Mouse (Mus musculus) 3T3-L1 (cell line): ENCODE measurements at regions not wholly inside any gene's neighbourhood (a gene's known extent, or its start where the extent isn't known, plus 50 kb on each side); places are given as distances from the start of the nearest gene placed in this dataset.
A peak's percentile ranks its signal among the peaks of the same experiment; 100 is the strongest.
"Not testable (repeated sequence)": the region's sequence is repeated elsewhere in the genome, so short reads cannot be mapped to it uniquely, and the experiment has no call there.

Experiments
- DNase-seq: peaks from one replicate; pipeline ENCODE4 v3.0.0-alpha.2; 2015; ENCODE audit warnings: low read depth, low spot score

DNA sequence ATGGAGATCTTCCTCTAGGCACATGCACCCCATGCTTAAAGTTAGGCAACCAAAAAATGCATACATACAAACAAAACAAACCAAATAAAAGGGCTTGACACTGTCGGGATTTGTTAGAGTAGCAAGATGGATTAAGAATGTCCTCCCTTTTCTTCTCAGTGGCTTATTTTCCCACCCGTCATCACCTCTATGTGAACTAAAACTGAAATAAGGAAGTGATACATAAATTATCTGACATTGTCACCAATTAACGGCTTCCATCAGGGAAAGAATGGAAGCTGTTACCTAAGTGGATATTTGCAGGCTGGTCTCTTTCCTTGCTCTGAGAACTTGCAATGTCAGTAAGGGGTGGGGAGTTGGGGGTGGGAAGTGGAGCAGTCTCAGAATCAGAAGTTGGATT is 541.5 kb downstream of the Diaph3 start:
- DNase-seq: no peak

DNA sequence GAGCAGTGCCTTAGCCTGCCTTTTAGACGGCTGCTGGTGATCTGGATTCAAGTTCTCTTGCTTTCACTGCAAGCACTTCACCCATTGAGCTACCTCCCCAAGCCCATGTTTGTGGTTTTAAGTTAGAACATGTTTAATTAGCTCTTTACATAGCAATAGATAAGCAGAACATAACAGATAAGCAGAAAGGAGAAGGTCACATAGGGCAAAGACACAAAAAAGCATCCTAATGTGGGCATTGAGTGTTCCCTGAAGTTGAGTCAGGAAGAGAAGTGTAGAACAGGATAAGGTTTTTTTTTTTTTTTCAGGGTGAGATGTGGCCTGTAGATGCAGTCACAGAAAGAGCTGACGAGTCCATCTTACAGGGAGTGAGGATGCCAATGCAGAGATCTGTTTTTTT is 552.5 kb downstream of the Diaph3 start:
- no peak for DNase-seq

DNA sequence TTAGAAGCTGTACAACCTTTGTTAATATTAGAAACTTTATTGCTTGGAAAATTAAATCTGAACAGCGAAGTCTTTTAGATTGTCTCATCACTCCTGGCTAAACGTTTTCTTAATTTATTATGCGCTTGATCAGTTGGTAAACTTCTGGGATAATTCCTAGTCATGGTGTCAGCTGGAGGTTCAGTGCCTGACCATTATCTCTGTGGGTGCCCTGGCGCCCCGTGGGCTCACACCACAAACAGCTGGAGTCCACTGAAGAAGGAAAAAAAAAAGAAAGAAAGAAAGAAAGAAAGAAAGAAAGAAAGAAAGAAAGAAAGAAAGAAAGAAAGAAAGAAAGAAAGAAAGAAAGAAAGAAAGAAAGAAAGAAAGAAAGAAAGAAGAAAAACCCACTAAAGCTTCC is 555.1 kb downstream of the Diaph3 start:
- DNase-seq: not testable (repeated sequence)

DNA sequence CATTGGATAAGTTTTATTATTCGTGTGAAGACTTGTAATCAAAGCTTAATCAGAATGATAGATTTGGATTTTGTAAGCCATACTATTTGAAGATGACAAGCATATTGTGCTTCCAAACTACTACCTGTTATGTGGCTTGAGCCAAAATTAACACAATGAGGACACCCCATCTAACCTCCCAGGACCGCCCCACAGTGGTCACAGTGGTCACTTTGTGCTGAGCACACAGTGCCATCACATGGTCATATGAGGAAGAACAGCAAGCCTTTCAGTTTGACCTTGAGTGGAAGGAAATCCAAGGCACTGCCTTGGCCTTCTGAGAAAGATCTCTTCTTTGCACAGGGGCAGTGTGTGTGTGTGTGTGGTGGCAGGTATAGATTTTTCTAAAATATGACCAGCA is 578.3 kb downstream of the Diaph3 start:
- peak; percentile 6 for DNase-seq

DNA sequence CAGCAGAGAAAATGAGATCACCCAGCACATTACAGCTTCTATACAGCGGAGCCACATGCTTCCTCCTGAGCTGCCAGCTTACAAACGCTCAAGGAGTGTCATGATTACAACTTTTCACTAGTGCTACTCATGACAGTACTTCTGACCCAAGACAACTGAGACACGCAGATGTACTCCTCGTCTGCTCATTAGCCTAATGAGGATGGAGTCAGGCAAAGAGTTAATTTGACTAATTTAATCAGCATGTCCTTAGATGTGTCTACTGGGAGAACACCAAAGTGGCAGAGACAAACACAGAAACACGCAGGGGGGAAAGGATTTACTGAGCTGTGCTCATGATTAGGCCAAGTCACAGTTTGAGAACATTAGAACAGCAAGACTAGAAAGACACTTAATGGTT is 603.0 kb downstream of the Diaph3 start:
- no peak for DNase-seq

DNA sequence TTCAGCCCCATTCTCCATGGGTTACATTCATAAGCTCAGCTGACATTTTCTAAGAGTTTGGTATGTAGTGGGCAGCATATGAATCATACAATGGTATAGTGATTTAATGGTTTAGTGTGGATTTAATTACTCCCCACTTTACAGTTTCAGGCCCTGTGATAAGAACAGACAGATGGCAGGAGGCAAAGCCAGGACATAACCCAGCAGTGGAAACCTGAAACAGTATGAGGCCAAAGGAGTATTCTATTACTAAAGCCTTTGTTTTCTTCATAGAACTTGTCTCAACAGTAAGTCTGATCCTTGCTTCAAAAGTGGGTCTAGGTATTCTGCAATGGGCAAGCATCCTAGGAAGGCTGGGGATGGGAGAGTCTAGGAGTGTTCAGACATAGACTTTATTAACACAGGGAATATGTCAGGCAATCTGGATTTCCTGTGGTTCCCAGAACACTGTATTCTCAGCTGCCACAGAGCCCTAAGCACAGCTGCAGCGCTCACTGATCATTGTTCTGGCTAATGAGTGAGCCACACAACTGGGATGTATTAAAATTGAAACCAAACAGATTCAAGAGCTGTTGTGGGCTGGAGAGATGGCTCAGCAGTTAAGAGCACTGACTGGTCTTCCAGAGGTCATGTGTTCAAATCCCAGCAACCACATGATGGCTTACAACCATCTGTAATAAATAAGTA is 604.6 kb downstream of the Diaph3 start:
- no peak for DNase-seq

- no peak for DNase-seq
Observed at GRCm38 (mm10) chr14:86510408-86510807, 630.6 kb downstream of the Diaph3 start.

GRCm38 (mm10) chr14:86509686-86510085 is 631.3 kb downstream of the Diaph3 start:
- DNase-seq: no peak

DNA sequence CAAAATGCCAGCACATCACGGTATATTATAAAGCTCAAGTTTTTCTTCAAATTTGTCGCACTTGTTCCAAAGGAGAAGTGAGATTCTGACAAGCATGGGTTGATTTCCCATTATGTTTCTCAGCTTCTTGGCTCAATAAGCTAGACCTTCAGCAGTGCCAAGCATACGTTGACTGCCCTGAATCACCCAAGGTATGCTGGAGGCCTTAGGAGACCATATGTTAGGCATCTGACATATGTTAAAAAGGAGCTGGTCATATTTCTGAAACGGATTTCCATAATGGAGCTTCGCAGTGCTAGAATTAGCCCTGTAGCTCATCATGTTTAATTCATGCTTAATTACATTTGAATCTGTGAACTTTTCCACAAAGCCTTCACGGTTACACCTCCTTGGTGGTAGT is 634.7 kb downstream of the Diaph3 start:
- no peak for DNase-seq

GRCm38 (mm10) chr14:86490826-86491225 is 650.2 kb downstream of the Diaph3 start:
- no peak for DNase-seq

- DNase-seq: no peak
Observed at GRCm38 (mm10) chr14:86489872-86490631, 651.0 kb downstream of the Diaph3 start.

- no peak for DNase-seq
Observed at GRCm38 (mm10) chr14:86489044-86489816, 651.8 kb downstream of the Diaph3 start.

DNA sequence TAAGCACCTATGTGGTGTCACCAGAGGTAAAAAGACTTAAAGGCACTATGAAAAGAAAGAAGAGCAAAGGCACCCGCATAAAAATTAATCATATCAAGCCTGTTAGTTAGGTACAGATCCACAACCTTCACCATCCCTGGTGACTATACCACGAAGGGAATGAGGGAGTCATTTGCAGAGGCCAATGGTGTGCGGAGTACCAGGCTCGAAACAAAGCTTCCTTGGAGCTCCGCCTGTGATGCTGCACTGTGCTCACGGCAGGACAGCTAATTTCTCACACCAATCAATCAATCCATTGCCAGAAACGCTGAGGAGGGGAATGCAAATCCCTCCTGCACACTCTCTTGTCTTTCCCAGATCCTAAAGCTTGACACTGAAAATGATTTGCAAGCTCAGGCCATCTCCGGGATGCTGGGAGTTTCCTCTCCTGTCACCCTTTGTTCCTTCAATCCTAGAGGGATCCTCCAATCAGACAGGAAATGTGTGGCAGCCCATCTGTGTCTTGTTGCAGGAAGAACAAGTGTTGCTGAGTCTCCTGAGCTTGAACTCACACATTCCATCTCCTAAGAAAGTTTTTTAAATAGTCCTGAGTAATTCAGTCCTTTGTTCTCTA is 653.6 kb downstream of the Diaph3 start:
- no peak for DNase-seq

- DNase-seq: no peak
Observed at GRCm38 (mm10) chr14:86484247-86484646, 656.8 kb downstream of the Diaph3 start.

- no peak for DNase-seq
Observed at GRCm38 (mm10) chr14:86473604-86474003, 667.4 kb downstream of the Diaph3 start.

GRCm38 (mm10) chr14:86470462-86470861 is 670.6 kb downstream of the Diaph3 start:
- DNase-seq: no peak

GRCm38 (mm10) chr14:86467886-86468463 is 673.1 kb downstream of the Diaph3 start:
- DNase-seq: no peak

DNA sequence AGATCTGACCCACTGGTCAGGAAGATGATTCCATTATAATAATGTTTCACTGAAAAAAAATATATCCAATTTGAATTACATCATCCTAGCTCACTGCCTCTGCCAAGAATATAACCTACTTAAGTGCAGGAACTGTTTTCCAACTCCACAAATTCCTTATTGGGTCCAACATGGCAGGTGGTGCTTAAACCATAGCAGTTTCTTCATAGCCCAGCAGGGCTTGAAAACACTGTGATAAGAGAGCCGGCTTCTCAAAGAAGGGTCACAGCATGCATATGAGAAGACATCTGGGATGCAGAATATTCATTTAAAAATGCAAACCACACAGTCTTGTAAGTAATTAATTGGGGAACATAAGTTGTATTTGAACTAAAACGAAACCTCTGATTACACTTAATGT is 677.6 kb downstream of the Diaph3 start:
- DNase-seq: no peak

DNA sequence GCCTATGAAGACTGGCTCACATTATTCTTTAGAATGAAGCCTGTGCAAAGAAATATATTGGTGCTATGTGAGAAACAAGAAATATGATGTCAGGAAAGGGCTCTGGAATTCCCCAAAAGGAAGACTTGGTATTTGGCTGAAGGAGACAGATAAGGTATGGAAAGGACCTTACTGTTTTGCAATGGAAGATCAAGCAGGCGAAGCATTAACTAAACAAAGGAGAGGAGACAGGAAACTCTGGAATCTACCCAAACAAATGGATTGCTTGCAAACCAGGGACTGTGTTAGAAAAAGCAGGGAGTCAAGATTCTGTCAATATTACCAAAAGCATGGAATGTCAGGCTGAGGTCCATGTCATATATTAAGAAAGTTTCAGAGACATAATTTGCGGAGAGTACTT is 687.9 kb downstream of the Diaph3 start:
- DNase-seq: no peak

- DNase-seq: no peak
Observed at GRCm38 (mm10) chr14:86450616-86451015, 690.4 kb downstream of the Diaph3 start.

GRCm38 (mm10) chr14:86445139-86445538 is 695.9 kb downstream of the Diaph3 start:
- no peak for DNase-seq
